Mouse (Mus musculus) brain, adult 2 months (tissue): ENCODE measurements around the gene Gabra3.

Experiments used
- DNase-seq: peaks from one replicate; pipeline ENCODE4 v3.0.0; 2011; ENCODE audit warnings: low read depth, low spot score

Gabra3 gene

DNA sequence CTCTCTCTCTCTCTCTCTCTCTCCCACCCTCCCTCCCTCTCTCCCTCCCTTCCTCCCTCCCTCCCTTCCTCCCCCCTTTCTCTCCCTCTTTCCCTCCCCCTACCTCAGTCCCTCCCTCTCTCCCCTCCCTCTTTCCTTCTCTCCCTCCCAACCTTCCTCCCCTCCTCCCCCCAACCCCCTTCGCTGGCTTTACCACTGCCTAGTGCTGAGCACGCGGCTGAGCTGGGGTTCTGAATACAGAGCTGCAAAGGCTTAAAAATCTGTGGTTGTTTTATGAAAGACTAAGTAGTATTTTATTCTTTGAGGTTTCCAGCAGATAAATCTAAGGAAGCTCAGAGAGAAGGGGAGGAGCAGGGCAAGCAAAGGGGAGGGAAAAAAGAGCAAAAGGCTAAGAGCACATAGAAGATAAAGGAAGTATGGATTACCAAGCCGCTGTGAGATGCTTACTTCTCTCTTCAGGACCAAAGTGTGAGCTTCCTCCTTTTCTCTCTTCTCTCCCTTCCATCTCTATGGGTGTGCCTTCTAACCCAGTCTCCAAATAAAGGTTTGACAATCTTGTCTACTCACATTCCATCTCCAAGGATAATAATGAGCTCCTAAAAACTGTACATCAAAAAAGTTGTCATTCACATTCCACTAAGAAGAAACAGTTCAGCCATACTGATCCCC is at the start of gene Gabra3:
Gene Gabra3 (minus strand): TSS at position 619 of the 669 bp plus-strand sequence.
- peak; percentile 60 for DNase-seq

- peak; percentile 34 for DNase-seq
Measured at GRCm38 (mm10) chrX:72655789-72656188, 859 bp downstream of the Gabra3 start.

GRCm38 (mm10) chrX:72655381-72655780 is 1.3 kb downstream of the Gabra3 start:
- no peak for DNase-seq

DNA sequence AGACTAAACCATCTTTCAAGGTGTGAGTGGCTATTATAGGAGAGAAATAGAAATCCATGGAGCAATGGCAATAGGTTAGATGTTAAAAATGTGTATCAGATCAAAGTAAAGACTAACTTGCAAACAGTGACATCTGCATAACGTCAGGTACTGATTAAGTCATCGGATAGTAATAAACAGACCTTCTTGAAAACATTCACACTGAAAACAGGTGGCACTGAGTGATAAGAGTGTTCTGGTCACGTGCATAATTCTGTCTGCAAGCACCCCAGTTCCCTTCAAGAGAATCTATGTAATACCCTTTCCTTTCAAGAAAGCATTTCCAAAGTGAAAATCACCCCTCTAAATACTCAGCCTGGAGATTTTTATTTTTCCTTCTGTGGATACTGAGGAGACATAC is 6.0 kb downstream of the Gabra3 start:
- DNase-seq = no peak

DNA sequence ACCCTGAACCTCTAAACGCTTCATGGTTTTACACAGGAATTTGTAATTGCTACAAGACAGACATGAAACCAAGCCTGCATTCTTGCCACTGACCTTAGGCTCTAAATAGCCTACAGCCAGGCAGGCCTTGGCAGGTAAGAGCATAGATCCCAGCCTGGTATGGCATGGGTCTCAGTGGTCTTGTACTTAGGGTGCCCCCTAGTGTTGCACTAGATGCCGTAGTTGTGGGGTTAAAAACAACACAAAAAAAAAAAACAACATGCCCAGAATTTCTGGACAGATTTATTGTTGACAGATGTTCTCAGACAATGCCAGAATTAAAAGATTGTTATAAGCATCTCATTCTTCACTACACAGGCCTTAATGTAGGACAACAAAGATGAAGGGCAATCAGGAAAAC is 12.0 kb downstream of the Gabra3 start:
- no peak for DNase-seq

- peak; percentile 16 for DNase-seq
Measured at GRCm38 (mm10) chrX:72497284-72497683, 159.4 kb downstream of the Gabra3 start.

DNA sequence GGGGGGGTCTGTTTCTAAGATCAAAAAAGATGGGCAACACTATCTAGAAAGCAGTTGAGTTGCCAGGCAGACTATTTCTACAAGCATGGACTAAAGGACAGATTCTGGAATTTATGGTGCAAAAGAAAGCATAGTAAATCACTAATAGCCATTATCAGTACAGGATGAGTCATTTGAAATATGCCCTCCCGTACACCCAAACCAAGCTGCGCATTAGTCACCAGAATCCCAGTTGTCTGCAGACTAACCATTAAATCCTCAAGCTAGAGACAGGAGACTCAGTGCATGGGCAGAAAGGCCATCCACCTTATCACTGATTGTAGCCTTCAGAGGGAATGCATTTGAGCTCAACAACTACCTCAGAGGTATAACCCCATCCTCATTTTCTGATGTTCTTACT is 166.8 kb downstream of the Gabra3 start:
- peak; percentile 52 for DNase-seq

DNA sequence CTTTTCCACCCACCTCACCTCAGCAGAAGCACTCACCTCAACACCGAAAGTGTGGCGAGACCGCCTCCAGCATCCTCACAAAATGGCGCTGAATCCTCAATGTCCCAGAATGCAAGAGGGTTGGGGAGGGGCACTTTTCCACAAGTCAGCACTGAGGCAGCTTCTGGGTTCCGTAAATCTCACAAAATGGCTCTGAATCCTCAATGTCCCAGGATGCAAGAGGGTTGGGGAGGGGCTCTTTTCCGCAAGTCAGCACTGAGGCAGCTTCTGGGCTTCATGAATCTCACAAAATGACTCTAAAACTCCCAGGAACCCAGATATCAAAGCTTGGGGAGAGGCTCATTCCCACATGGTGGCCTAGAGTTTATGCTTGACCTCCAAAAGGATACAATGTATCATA is 269.9 kb downstream of the Gabra3 start, which contains the start of gene Magea10:
Gene Magea10 (minus strand): TSS at position 101 of the 400 bp plus-strand sequence.
- DNase-seq = no peak
